27 mouse cellular contexts compared by ENCODE assay signal in genomic region chr4:150595071-150595470, GRCm38 (mm10). TPM values are rescaled to one million over a fixed set of nuclear protein-coding genes. Genes with fewer than 3 reads are reported as not detected.
A peak's percentile ranks its signal among the peaks of the same experiment; 100 is the strongest.
DNase-seq lines count a peak whose midpoint lies in the region; ATAC-seq and TF ChIP-seq lines count a peak whose summit lies in the region.
"Had no signal": no experiment of that assay in that cellular context is flagged by ENCODE, and none has a peak within 500 bp of the region (broad histone marks: within the 10 kb centered on the region; RNA-seq: fewer than 3 reads in every experiment).

No protein-coding gene starts in this region.

- H3K27me3 ChIP-seq in limb, embryonic 12.5 days = no peaks in the 10 kb centered on the region
- no peaks in the 10 kb centered on the region for H3K27me3 ChIP-seq in limb, embryonic 10.5 days (ENCODE audit: low read depth, poor library complexity, severe bottlenecking)
- no peaks in the 10 kb centered on the region for H3K27me3 ChIP-seq in stomach, embryonic 16.5 days (ENCODE audit: control insufficient read depth, insufficient read depth, low read length)
- no peaks in the 10 kb centered on the region for H3K27me3 ChIP-seq in stomach, postnatal 0 days (ENCODE audit: control insufficient read depth, insufficient read depth, low read length)
- no peaks in the 10 kb centered on the region for H3K27me3 ChIP-seq in liver, postnatal 0 days (ENCODE audit: insufficient read depth, low read length)
- H3K27me3 ChIP-seq: embryonic facial prominence, embryonic 13.5 days; forebrain, embryonic 12.5 days; forebrain, embryonic 15.5 days; hindbrain, embryonic 12.5 days; hindbrain, embryonic 15.5 days had no signal

- no peak for TF ChIP-seq CTCF in stomach, postnatal 0 days (IDR thresholded peaks at IDR 0.05; ENCODE audit: low read depth)
- TF ChIP-seq CTCF in liver, postnatal 0 days (IDR thresholded peaks at IDR 0.05; ENCODE audit: low read depth) = no peak

- 83% methylated on average over 3 of the region's 3 CpGs for WGBS in limb, embryonic 12.5 days
- 78% methylated on average over 3 of the region's 3 CpGs for WGBS in limb, embryonic 10.5 days
- WGBS in stomach, embryonic 16.5 days = 58% methylated on average over 3 of the region's 3 CpGs
- 58% methylated on average over 3 of the region's 3 CpGs for WGBS in stomach, postnatal 0 days
- 64% methylated on average over 3 of the region's 3 CpGs for WGBS in liver, postnatal 0 days (ENCODE audit: insufficient replicate concordance)

- DNase-seq in limb, embryonic 10.5 days (ENCODE audit: low spot score) = no peak
- DNase-seq in stomach, postnatal 0 days (ENCODE audit: low spot score) = no peak
- DNase-seq in liver, postnatal 0 days = no peak
- DNase-seq in thymus, postnatal 10 days (ENCODE audit: low spot score in 2 of 2) = no peak
- no peak for DNase-seq in natural killer cell, adult 2 months (ENCODE audit: low spot score in 2 of 2)
- DNase-seq: adrenal gland, adult 8-10 months; adrenal gland, postnatal 25 days; cerebellum, adult 11-12 months; cerebellum, adult 8-10 months; cerebellum, postnatal 10 days; cerebellum, postnatal 36 days; embryo, embryonic 11 days; gastrocnemius, postnatal 10 days; gastrocnemius, postnatal 36 days had no signal

- H3K4me3 ChIP-seq in limb, embryonic 12.5 days (replicated peaks) = no peak overlapping the region
- no peak overlapping the region for H3K4me3 ChIP-seq in limb, embryonic 10.5 days
- no peak overlapping the region for H3K4me3 ChIP-seq in stomach, embryonic 16.5 days (replicated peaks; ENCODE audit: low read length)
- no peak overlapping the region for H3K4me3 ChIP-seq in stomach, postnatal 0 days (ENCODE audit: low read depth, low read length)
- H3K4me3 ChIP-seq in liver, postnatal 0 days (ENCODE audit: low read depth, low read length) = no peak overlapping the region
- H3K4me3 ChIP-seq: embryonic facial prominence, embryonic 10.5 days; embryonic facial prominence, embryonic 13.5 days; erythroblast, embryonic 14.5 days; forebrain, embryonic 12.5 days; forebrain, embryonic 15.5 days; hindbrain, embryonic 12.5 days; hindbrain, embryonic 15.5 days had no signal

- peaks cover 56% of the 10 kb centered on the region for H3K4me1 ChIP-seq in limb, embryonic 12.5 days (replicated peaks)
- peaks cover 44% of the 10 kb centered on the region for H3K4me1 ChIP-seq in limb, embryonic 10.5 days
- H3K4me1 ChIP-seq in stomach, embryonic 16.5 days (ENCODE audit: control insufficient read depth, insufficient read depth, low read length) = peaks cover 63% of the 10 kb centered on the region
- H3K4me1 ChIP-seq in stomach, postnatal 0 days (replicated peaks; ENCODE audit: control insufficient read depth, insufficient read depth) = 0 out of 2 replicates have a peak, but pooled peaks cover 2% of the 10 kb centered on the region
- peaks cover 54% of the 10 kb centered on the region for H3K4me1 ChIP-seq in liver, postnatal 0 days (ENCODE audit: insufficient read depth)

- no peak for TF ChIP-seq EP300 in stomach, postnatal 0 days (optimal IDR thresholded peaks at IDR 0.05)
- no peak for TF ChIP-seq EP300 in liver, postnatal 0 days (IDR thresholded peaks at IDR 0.05; ENCODE audit: low read depth)

- no peaks in the 10 kb centered on the region for H3K36me3 ChIP-seq in limb, embryonic 12.5 days
- H3K36me3 ChIP-seq in limb, embryonic 10.5 days = peaks cover 10% of the 10 kb centered on the region; the same call in 1 of the 2 replicates
- H3K36me3 ChIP-seq in stomach, embryonic 16.5 days (ENCODE audit: control insufficient read depth, insufficient read depth, low read length) = no peaks in the 10 kb centered on the region
- no peaks in the 10 kb centered on the region for H3K36me3 ChIP-seq in stomach, postnatal 0 days (ENCODE audit: control insufficient read depth, insufficient read depth, low read length)
- no peaks in the 10 kb centered on the region; the same call in 1 of the 2 replicates for H3K36me3 ChIP-seq in liver, postnatal 0 days (replicated peaks; ENCODE audit: insufficient read depth, low read length)
- H3K36me3 ChIP-seq: embryonic facial prominence, embryonic 10.5 days; embryonic facial prominence, embryonic 13.5 days; forebrain, embryonic 12.5 days; forebrain, embryonic 15.5 days; hindbrain, embryonic 12.5 days; hindbrain, embryonic 15.5 days had no signal

- H3K9ac ChIP-seq in limb, embryonic 12.5 days (replicated peaks) = no peak overlapping the region
- no peak overlapping the region for H3K9ac ChIP-seq in stomach, embryonic 16.5 days (ENCODE audit: low read length)
- no peak overlapping the region for H3K9ac ChIP-seq in stomach, postnatal 0 days (ENCODE audit: low read length)
- no peak overlapping the region for H3K9ac ChIP-seq in liver, postnatal 0 days (replicated peaks)
- H3K9ac ChIP-seq: embryonic facial prominence, embryonic 13.5 days; forebrain, embryonic 12.5 days; forebrain, embryonic 15.5 days; hindbrain, embryonic 12.5 days; hindbrain, embryonic 15.5 days had no signal

- H3K27ac ChIP-seq in limb, embryonic 12.5 days = 0 out of 2 replicates have a peak overlapping the region, but pooled peaks have one; percentile 4
- no peak overlapping the region for H3K27ac ChIP-seq in limb, embryonic 10.5 days
- no peak overlapping the region for H3K27ac ChIP-seq in stomach, embryonic 16.5 days (ENCODE audit: low read length)
- no peak overlapping the region for H3K27ac ChIP-seq in stomach, postnatal 0 days (replicated peaks)
- H3K27ac ChIP-seq in liver, postnatal 0 days (ENCODE audit: low read depth) = 0 out of 2 replicates have a peak overlapping the region, but pooled peaks have one; percentile 82
- H3K27ac ChIP-seq: embryonic facial prominence, embryonic 10.5 days; embryonic facial prominence, embryonic 13.5 days; forebrain, embryonic 12.5 days; forebrain, embryonic 15.5 days; hindbrain, embryonic 12.5 days; hindbrain, embryonic 15.5 days had no signal

- H3K9me3 ChIP-seq in limb, embryonic 12.5 days = no peaks in the 10 kb centered on the region
- H3K9me3 ChIP-seq in limb, embryonic 10.5 days (replicated peaks) = no peaks in the 10 kb centered on the region
- H3K9me3 ChIP-seq in stomach, embryonic 16.5 days (replicated peaks; ENCODE audit: control insufficient read depth, low read length) = no peaks in the 10 kb centered on the region
- no peaks in the 10 kb centered on the region for H3K9me3 ChIP-seq in stomach, postnatal 0 days (ENCODE audit: control insufficient read depth, low read length)
- H3K9me3 ChIP-seq in liver, postnatal 0 days (ENCODE audit: low read length) = no peaks in the 10 kb centered on the region
- H3K9me3 ChIP-seq: embryonic facial prominence, embryonic 10.5 days; embryonic facial prominence, embryonic 13.5 days; forebrain, embryonic 12.5 days; forebrain, embryonic 15.5 days; hindbrain, embryonic 12.5 days; hindbrain, embryonic 15.5 days had no signal

- no peak for ATAC-seq in limb, embryonic 12.5 days (ENCODE audit: insufficient number of reproducible peaks, insufficient read depth, low FRiP score, low TSS enrichment, low read depth)
- peak; percentile 6; the same call in 1 of the 2 replicates for ATAC-seq in stomach, embryonic 16.5 days (ENCODE audit: insufficient read depth, low FRiP score)
- ATAC-seq in stomach, postnatal 0 days (ENCODE audit: low FRiP score, low TSS enrichment) = no peak
- no peak for ATAC-seq in liver, postnatal 0 days
- ATAC-seq: activated CD4-positive, CD25-positive, alpha-beta regulatory T cell, adult 4 months; CD4-positive, CD25-positive, alpha-beta regulatory T cell, adult 4 months; forebrain, embryonic 15.5 days had no signal

- no peak overlapping the region for H3K4me2 ChIP-seq in limb, embryonic 12.5 days
- no peak overlapping the region for H3K4me2 ChIP-seq in stomach, embryonic 16.5 days (ENCODE audit: low read depth, low read length)
- H3K4me2 ChIP-seq in stomach, postnatal 0 days (replicated peaks; ENCODE audit: low read depth) = no peak overlapping the region
- no peak overlapping the region for H3K4me2 ChIP-seq in liver, postnatal 0 days (ENCODE audit: low read depth, low read length)
- H3K4me2 ChIP-seq: embryonic facial prominence, embryonic 13.5 days; forebrain, embryonic 12.5 days; forebrain, embryonic 15.5 days; heart, embryonic 11.5 days; hindbrain, embryonic 12.5 days; hindbrain, embryonic 15.5 days had no signal

RNA-seq across cellular contexts. Expression of gene Slc45a1, which starts 56.9 kb away (rescaled TPM):
- 0.70 and 0.84 TPM in 2 replicates for polyA plus RNA-seq in limb, embryonic 12.5 days (2016; fragmentation: Nextera tagmentation; extraction: Ambion mirVana)
- polyA plus RNA-seq in limb, embryonic 10.5 days (2016; fragmentation: Nextera tagmentation; extraction: Ambion mirVana) = 0.25 and 0.71 TPM in 2 replicates
- polyA plus RNA-seq in stomach, embryonic 16.5 days (2015; fragmentation: Nextera tagmentation; extraction: Ambion mirVana) = 0.82 and 1.1 TPM in 2 replicates
- polyA plus RNA-seq in stomach, postnatal 0 days (2015; fragmentation: Nextera tagmentation; extraction: Ambion mirVana) = 0.63 and 0.64 TPM in 2 replicates
- not detected in 2 replicates for polyA plus RNA-seq in liver, postnatal 0 days (2015; fragmentation: Nextera tagmentation; extraction: Ambion mirVana)
- polyA plus RNA-seq: CD4-positive, CD25-positive, alpha-beta regulatory T cell, adult 4 months; erythroblast, embryonic 14.5 days; heart, postnatal 0 days had no signal

Comparison
In these comparisons a context has a peak if more than half of its experiments do, and no peak if none do; other contexts are left out.
1. H3K27ac ChIP-seq: peak in limb, embryonic 12.5 days (single experiment) and liver, postnatal 0 days (single experiment); none in limb, embryonic 10.5 days (single experiment), stomach, embryonic 16.5 days (single experiment) and stomach, postnatal 0 days (single experiment).